Mouse (Mus musculus): ENCODE data around the gene Ifi211. TPM values are rescaled to one million over a fixed set of nuclear protein-coding genes. Genes with fewer than 3 reads are reported as not detected.
"Not testable (repeated sequence)": the region's sequence is repeated elsewhere in the genome, so short reads cannot be mapped to it uniquely, and the experiment has no call there.

Gene Ifi211
- polyA plus RNA-seq, 1 experiment from 2014 or later = 2.8 TPM

DNA sequence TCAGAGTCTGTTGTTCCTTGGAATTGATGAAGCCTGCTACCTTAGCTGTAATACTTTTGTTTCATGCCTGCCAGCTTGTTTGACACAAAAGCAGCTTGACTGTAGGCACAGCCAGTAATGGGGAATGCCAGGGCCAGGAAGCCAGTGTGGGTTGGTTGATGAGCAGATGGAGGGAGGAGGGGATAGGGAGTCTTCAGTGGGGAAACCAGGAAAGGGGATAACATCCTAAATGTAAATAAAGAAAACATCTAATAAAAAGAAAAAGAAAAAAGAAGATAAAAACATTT, 29.9 kb upstream of the Ifi211 start:
- ATAC-seq (ENCODE audit: insufficient number of reproducible peaks, insufficient read depth, low FRiP score, low read depth) = not testable (repeated sequence)

DNA sequence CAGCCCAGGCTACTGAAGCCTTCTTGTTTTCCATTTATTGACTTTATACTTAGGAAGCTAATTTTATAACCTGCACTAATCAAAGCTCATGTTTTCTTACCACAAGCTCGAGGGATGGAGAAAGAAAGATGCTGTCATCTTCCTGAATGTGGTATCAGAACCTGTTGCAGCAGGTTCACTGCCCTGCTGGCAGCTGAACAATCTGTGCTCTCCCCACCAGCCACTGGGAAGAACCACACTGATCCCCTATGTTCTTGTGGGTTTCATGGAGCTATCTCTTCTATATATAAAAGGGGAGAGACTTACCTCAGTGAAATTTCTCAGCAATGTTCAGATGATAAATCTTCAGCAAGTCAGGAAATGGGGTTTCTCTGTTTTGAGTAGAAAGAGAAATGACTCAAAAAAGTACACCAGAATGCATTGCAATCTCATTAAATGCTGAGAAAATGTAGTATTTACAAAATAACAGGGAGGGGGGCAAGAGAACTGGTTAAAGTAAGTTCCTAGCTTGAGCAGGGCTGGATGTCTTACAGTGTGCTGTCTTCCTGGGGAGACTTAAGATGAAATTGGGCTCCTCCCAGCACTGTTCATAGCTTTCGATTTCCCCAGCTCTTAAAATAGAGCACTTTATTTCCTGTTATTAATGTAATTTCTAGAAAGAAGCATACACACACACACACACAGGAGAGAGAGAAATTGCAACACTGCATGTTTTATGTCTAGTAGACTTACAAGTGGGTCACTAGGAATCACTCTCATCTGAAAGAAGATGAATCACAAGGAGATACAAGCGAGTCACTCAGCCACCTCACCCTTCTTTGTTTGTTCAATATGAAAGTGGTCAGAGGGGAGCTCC, 29.3 kb upstream of the Ifi211 start, which contains the start of the genes Mndal and Ifi203:
Mndal (minus strand) TSS at position 568 of the 856 bp plus-strand sequence.
Ifi203 (minus strand) TSS at position 749 of the 856 bp plus-strand sequence.
- not testable (repeated sequence) for H3K36me3 ChIP-seq (ENCODE audit: control insufficient read depth, insufficient read depth, low read length); H3K4me2 ChIP-seq (ENCODE audit: low read length); H3K4me3 ChIP-seq (ENCODE audit: control insufficient read depth in 1 of 2, insufficient read depth in 1 of 2, low read depth in 1 of 2, low read length in 2 of 2); H3K9me3 ChIP-seq (ENCODE audit: control insufficient read depth, low read length); H3K27me3 ChIP-seq (ENCODE audit: control insufficient read depth, insufficient read depth, low read length); H3K9ac ChIP-seq (ENCODE audit: low read length); H3K27ac ChIP-seq (replicated peaks in 1 of 2; ENCODE audit: control insufficient read depth in 1 of 2, insufficient read depth in 1 of 2, low read depth in 2 of 2, low read length in 2 of 2); ATAC-seq (ENCODE audit: insufficient number of reproducible peaks, insufficient read depth, low FRiP score, low read depth); H3K4me1 ChIP-seq (ENCODE audit: control insufficient read depth in 2 of 2, insufficient read depth in 2 of 2, low read length in 2 of 2)
- 60% methylated on average over 3 of the region's 3 CpGs for WGBS

More for the DNA sequence above, 29.9 kb upstream of the Ifi211 start:
- H3K9ac ChIP-seq (ENCODE audit: low read length); H3K27me3 ChIP-seq (ENCODE audit: control insufficient read depth, insufficient read depth, low read length); H3K36me3 ChIP-seq (ENCODE audit: control insufficient read depth, insufficient read depth, low read length); H3K4me1 ChIP-seq (ENCODE audit: control insufficient read depth in 2 of 2, insufficient read depth in 2 of 2, low read length in 2 of 2); H3K9me3 ChIP-seq (ENCODE audit: control insufficient read depth, low read length); H3K4me2 ChIP-seq (ENCODE audit: low read length); H3K27ac ChIP-seq (replicated peaks in 1 of 2; ENCODE audit: control insufficient read depth in 1 of 2, insufficient read depth in 1 of 2, low read depth in 2 of 2, low read length in 2 of 2); H3K4me3 ChIP-seq (ENCODE audit: control insufficient read depth in 1 of 2, insufficient read depth in 1 of 2, low read depth in 1 of 2, low read length in 2 of 2): not testable (repeated sequence)

DNA sequence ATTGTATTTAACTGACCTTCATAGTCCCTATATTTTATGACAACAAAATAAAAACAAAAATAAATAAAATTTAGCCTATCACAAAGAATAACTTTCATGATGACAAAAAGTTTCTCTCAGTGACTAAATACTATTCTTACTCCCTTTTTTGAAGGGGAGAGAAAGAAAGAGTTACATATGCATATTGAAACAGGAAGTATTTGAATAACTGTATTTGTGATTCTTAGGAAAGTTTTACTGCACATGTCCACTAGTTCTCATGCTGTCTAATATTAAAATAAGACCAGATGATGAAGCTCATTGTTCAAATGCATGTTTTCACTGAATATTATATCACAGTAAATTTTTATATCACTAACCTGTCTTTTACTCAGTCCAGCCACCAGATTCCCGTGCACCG, 28.7 kb upstream of the Ifi211 start:
- not testable (repeated sequence) for H3K4me3 ChIP-seq (ENCODE audit: control insufficient read depth in 1 of 2, insufficient read depth in 1 of 2, low read depth in 1 of 2, low read length in 2 of 2); H3K4me1 ChIP-seq (ENCODE audit: control insufficient read depth in 2 of 2, insufficient read depth in 2 of 2, low read length in 2 of 2); H3K9ac ChIP-seq (ENCODE audit: low read length); H3K27me3 ChIP-seq (ENCODE audit: control insufficient read depth, insufficient read depth, low read length); H3K9me3 ChIP-seq (ENCODE audit: control insufficient read depth, low read length); H3K36me3 ChIP-seq (ENCODE audit: control insufficient read depth, insufficient read depth, low read length); H3K4me2 ChIP-seq (ENCODE audit: low read length); ATAC-seq (ENCODE audit: insufficient number of reproducible peaks, insufficient read depth, low FRiP score, low read depth); H3K27ac ChIP-seq (replicated peaks in 1 of 2; ENCODE audit: control insufficient read depth in 1 of 2, insufficient read depth in 1 of 2, low read depth in 2 of 2, low read length in 2 of 2)
- 88% methylated on average over 2 of the region's 2 CpGs for WGBS

DNA sequence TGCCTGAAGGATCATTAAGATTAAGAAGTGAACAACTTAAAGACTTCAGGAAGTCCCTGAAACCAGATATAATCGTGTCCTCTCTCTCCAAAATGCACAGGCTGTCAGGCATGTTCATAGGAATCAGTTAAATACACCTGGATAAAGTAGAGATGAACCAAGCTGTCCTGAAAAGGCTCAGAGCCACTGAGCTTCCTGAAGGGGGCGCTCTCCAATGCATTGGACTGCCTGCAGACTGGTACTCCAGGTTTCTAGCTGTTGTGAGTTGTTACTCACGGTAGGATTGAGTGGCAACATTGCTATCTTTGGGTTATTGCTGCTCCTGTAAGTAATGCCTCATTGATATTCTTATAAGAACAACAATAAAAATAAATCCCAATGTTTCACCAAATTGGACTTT, 6.4 kb upstream of the Ifi211 start:
- not testable (repeated sequence) for H3K9me3 ChIP-seq (ENCODE audit: control insufficient read depth, low read length); H3K36me3 ChIP-seq (ENCODE audit: control insufficient read depth, insufficient read depth, low read length); H3K4me1 ChIP-seq (ENCODE audit: control insufficient read depth in 2 of 2, insufficient read depth in 2 of 2, low read length in 2 of 2); H3K9ac ChIP-seq (ENCODE audit: low read length); H3K27me3 ChIP-seq (ENCODE audit: control insufficient read depth, insufficient read depth, low read length); H3K4me3 ChIP-seq (ENCODE audit: control insufficient read depth in 1 of 2, insufficient read depth in 1 of 2, low read depth in 1 of 2, low read length in 2 of 2); ATAC-seq (ENCODE audit: insufficient number of reproducible peaks, insufficient read depth, low FRiP score, low read depth); H3K27ac ChIP-seq (replicated peaks in 1 of 2; ENCODE audit: control insufficient read depth in 1 of 2, insufficient read depth in 1 of 2, low read depth in 2 of 2, low read length in 2 of 2); H3K4me2 ChIP-seq (ENCODE audit: low read length)
- 61% methylated on average over 2 of the region's 3 CpGs for WGBS

DNA sequence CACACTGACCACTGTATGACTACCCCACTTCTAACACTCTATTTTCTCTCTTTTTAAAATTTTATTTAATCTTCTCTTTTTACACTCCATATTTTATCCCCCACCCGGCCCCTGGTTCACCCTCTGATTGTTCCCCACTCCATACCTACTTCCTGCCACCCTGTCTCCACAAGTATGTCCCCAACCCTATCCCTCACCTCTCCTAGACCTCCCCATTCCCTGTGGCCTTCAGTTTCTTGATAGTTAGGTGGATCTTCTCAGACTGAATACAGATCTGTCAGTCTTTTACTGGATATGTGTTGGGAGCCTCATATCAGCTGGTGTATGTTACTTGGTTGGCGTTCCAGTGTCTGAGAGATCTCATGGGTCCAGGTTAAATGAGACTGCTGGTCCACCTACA, 1.7 kb upstream of the Ifi211 start:
- H3K4me3 ChIP-seq (ENCODE audit: control insufficient read depth in 1 of 2, insufficient read depth in 1 of 2, low read depth in 1 of 2, low read length in 2 of 2) = no peak overlapping the region
- H3K4me1 ChIP-seq (ENCODE audit: control insufficient read depth in 2 of 2, insufficient read depth in 2 of 2, low read length in 2 of 2) = no peaks in the 10 kb centered on the region
- H3K4me2 ChIP-seq (ENCODE audit: low read length) = no peak overlapping the region
- H3K36me3 ChIP-seq (ENCODE audit: control insufficient read depth, insufficient read depth, low read length) = no peaks in the 10 kb centered on the region
- H3K27me3 ChIP-seq (ENCODE audit: control insufficient read depth, insufficient read depth, low read length) = no peaks in the 10 kb centered on the region
- no peak overlapping the region for H3K9ac ChIP-seq (ENCODE audit: low read length)
- 72% methylated on average over 2 of the region's 2 CpGs for WGBS
- no peak for ATAC-seq (ENCODE audit: insufficient number of reproducible peaks, insufficient read depth, low FRiP score, low read depth)
- no peaks in the 10 kb centered on the region for H3K9me3 ChIP-seq (ENCODE audit: control insufficient read depth, low read length)
- no peak overlapping the region for H3K27ac ChIP-seq (replicated peaks in 1 of 2; ENCODE audit: control insufficient read depth in 1 of 2, insufficient read depth in 1 of 2, low read depth in 2 of 2, low read length in 2 of 2)

DNA sequence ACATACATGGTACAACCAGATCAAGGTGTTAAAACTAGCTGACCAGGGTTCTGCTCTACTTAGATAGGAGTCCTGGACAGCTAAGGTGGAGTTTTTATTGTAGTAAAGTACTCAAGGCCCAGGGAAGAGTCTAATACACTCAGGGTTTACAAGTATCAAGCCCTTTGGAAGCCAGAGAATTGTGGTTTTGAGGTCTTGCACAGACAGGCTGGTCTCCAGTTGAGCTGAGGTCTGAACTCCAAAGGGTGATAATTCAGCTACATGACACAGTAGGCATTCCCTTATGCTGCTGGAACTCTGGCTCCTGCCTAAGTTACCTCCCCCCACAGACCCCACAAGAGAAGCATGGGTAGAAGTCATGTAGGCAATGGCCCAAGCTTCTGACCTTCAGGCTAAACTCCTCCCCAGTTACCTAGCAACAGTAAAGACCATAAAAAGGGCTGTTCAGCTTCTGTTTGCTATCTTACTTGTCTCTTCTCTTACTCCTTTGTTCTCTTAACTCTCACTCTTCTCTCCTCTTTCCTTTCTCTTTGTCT, 478 bp upstream of the Ifi211 start:
- H3K9ac ChIP-seq (ENCODE audit: low read length); H3K27ac ChIP-seq (replicated peaks in 1 of 2; ENCODE audit: control insufficient read depth in 1 of 2, insufficient read depth in 1 of 2, low read depth in 2 of 2, low read length in 2 of 2); H3K4me2 ChIP-seq (ENCODE audit: low read length); H3K27me3 ChIP-seq (ENCODE audit: control insufficient read depth, insufficient read depth, low read length); H3K4me1 ChIP-seq (ENCODE audit: control insufficient read depth in 2 of 2, insufficient read depth in 2 of 2, low read length in 2 of 2); H3K9me3 ChIP-seq (ENCODE audit: control insufficient read depth, low read length); H3K36me3 ChIP-seq (ENCODE audit: control insufficient read depth, insufficient read depth, low read length); H3K4me3 ChIP-seq (ENCODE audit: control insufficient read depth in 1 of 2, insufficient read depth in 1 of 2, low read depth in 1 of 2, low read length in 2 of 2); ATAC-seq (ENCODE audit: insufficient number of reproducible peaks, insufficient read depth, low FRiP score, low read depth): not testable (repeated sequence)

DNA sequence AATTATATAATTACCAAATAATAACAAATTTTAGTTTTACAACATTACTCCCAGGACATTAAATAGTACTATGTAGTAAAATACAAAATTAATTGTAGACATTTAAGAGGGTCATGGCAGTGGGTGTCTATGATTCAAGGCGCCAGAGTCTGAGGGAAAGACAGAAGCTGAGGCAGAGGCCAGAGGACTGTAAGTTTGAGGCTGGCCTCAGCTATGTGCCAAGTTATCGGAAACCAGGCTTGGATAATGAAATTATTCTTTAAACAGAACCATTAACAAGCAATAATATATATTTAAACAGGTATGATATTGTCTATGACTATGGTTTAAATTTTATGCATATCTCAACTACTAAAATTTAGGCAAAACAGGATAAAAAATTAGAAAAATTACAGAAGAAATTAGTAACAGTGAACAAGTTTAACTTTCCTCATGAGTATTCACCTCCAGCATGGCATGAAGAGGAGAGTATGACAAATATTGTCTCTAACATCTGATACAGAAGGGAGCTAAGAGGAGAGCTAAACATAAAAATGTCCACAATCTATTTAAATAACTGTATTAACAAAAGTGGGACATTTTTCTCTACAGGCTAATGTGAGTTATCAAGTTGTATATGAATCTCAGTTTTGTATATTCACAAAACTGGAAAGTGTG, 910 bp downstream of the Ifi211 start:
- no peak for ATAC-seq (ENCODE audit: insufficient number of reproducible peaks, insufficient read depth, low FRiP score, low read depth)
- WGBS = 84% methylated on average over 2 of the region's 2 CpGs
- no peak overlapping the region for H3K9ac ChIP-seq (ENCODE audit: low read length)
- H3K27me3 ChIP-seq (ENCODE audit: control insufficient read depth, insufficient read depth, low read length) = no peaks in the 10 kb centered on the region
- no peaks in the 10 kb centered on the region for H3K9me3 ChIP-seq (ENCODE audit: control insufficient read depth, low read length)
- no peak overlapping the region for H3K4me3 ChIP-seq (ENCODE audit: control insufficient read depth in 1 of 2, insufficient read depth in 1 of 2, low read depth in 1 of 2, low read length in 2 of 2)
- no peaks in the 10 kb centered on the region for H3K36me3 ChIP-seq (ENCODE audit: control insufficient read depth, insufficient read depth, low read length)
- no peaks in the 10 kb centered on the region for H3K4me1 ChIP-seq (ENCODE audit: control insufficient read depth in 2 of 2, insufficient read depth in 2 of 2, low read length in 2 of 2)
- no peak overlapping the region for H3K27ac ChIP-seq (replicated peaks in 1 of 2; ENCODE audit: control insufficient read depth in 1 of 2, insufficient read depth in 1 of 2, low read depth in 2 of 2, low read length in 2 of 2)
- H3K4me2 ChIP-seq (ENCODE audit: low read length) = no peak overlapping the region
